Mouse (Mus musculus): ENCODE measurements around the gene Wnk2.

GRCm38 (mm10) chr13:49181411-49181984, 33.7 kb upstream of the Wnk2 start:
- TF ChIP-seq CTCF (IDR thresholded peaks at IDR 0.05; ENCODE audit: extremely low read depth, insufficient read depth, low read length): no peak
- no peak for TF ChIP-seq POLR2A (IDR thresholded peaks at IDR 0.05; ENCODE audit: extremely low read depth, insufficient read depth, low read length)

Measured in cortical plate, adult 2 months (tissue).